Mouse (Mus musculus) heart, embryonic 12.5 days (tissue): ENCODE measurements at regions not wholly inside any gene's neighbourhood (a gene's known extent, or its start where the extent isn't known, plus 50 kb on each side); places are given as distances from the start of the nearest gene placed in this dataset.

Experiments used
- ATAC-seq: fragments of 200-750 bp; cut with Nextera tagmentation; 2 replicates; pipeline ENCODE4 v1.8.0; 2017; ENCODE audit warnings: moderate TSS enrichment, moderate library complexity; ENCODE audit not compliant: insufficient number of reproducible peaks, low FRiP score
- H3K27ac ChIP-seq: fragments of 300-500 bp; sonication (generic); 2 replicates; pipeline ENCODE4 v1.5.1; 2016; ENCODE audit warnings: mild to moderate bottlenecking, moderate library complexity; ENCODE audit not compliant: poor library complexity, severe bottlenecking
- H3K27me3 ChIP-seq: fragments of 300-500 bp; sonication (generic); replicated peaks from 2 replicates; pipeline ENCODE4 v1.6.1; 2016; ENCODE audit warnings: mild to moderate bottlenecking, moderate library complexity
- H3K36me3 ChIP-seq: fragments of 300-500 bp; sonication (generic); 2 replicates; pipeline ENCODE4 v1.6.1; 2016; ENCODE audit warnings: mild to moderate bottlenecking, moderate library complexity
- H3K4me1 ChIP-seq: fragments of 300-500 bp; sonication (generic); replicated peaks from 2 replicates; pipeline ENCODE4 v1.6.1; 2016; ENCODE audit warnings: mild to moderate bottlenecking
- H3K4me2 ChIP-seq: fragments of 300-500 bp; sonication (generic); 2 replicates; pipeline ENCODE4 v1.6.1; 2016; ENCODE audit warnings: mild to moderate bottlenecking, moderate library complexity
- H3K4me3 ChIP-seq: fragments of 300-500 bp; sonication (generic); 2 replicates; pipeline ENCODE4 v1.5.1; 2016; ENCODE audit warnings: mild to moderate bottlenecking
- H3K9ac ChIP-seq: fragments of 300-500 bp; sonication (generic); 2 replicates; pipeline ENCODE4 v1.6.1; 2016; ENCODE audit warnings: mild to moderate bottlenecking, moderate library complexity
- H3K9me3 ChIP-seq: fragments of 300-500 bp; sonication (generic); replicated peaks from 2 replicates; pipeline ENCODE4 v1.6.1; 2016; ENCODE audit warnings: mild to moderate bottlenecking, moderate library complexity
- WGBS: fragments of 180-500 bp; shearing (Covaris S2); methylation state at CpG from one replicate; pipeline ENCODE4 v1.1.7; 2016; 5-methylcytosine and 5-hydroxymethylcytosine counted together

DNA sequence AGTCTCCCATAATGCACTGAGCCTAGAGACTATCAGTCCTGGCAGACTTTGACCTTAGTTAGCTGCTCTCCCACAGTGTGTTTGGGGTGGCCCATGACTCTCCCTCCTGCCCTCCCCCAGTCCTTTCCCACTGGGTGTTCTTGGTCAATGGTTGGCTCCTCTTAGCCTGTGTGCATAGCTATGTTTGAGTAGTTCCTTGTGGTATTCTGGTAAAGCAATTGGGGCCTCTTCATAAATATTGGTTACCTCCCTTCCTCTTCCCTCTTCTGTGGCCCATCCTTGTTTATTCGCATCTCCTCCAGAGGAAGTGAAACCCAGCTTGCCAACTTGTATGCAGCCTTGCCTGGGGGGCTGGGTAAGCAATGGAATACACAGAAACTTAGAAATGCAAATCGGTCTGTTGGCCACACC lies 74.0 kb downstream of the Zfp706 start:
- Histone ChIP-seq H3K9me3 (0 out of 2 replicates have a peak, but pooled peaks cover 3% of the 10 kb centered on the region), H3K27me3 (no peaks in the 10 kb centered on the region), H3K27ac (no peak overlapping the region), H3K4me2 (no peak overlapping the region), H3K4me3 (no peak overlapping the region), H3K36me3 (no peaks in the 10 kb centered on the region), H3K4me1 (peaks cover 26% of the 10 kb centered on the region), H3K9ac (no peak overlapping the region)
- ATAC-seq = no peak
- 82% methylated on average over 2 of the region's 2 CpGs for WGBS

DNA sequence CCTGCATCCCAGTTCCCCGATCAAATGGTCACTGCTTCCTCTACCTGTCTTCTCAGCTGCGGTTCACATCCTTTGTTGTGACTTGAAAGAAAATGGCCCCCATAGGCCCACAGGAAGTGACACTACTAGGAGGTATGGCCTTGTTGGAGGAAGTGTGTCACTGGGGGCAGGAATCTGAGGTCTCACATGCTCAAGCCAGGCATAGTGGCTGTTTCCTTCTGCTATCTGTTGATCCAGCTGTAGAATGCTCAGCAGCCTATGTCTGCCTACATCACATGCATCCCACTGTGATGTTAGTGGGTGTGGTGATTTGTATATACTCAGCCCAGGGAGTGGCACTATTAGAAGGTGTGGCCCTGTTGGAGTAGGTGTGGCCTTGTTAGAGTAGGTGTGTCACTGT lies 76.1 kb downstream of the Zfp706 start:
- Histone ChIP-seq H3K36me3 (no peaks in the 10 kb centered on the region), H3K9ac (no peak overlapping the region), H3K4me3 (no peak overlapping the region), H3K4me2 (no peak overlapping the region), H3K9me3 (0 out of 2 replicates have a peak, but pooled peaks cover 3% of the 10 kb centered on the region), H3K4me1 (peaks cover 7% of the 10 kb centered on the region), H3K27me3 (no peaks in the 10 kb centered on the region), H3K27ac (no peak overlapping the region)
- 80% methylated on average over 2 of the region's 2 CpGs for WGBS
- ATAC-seq = no peak

- no peak for ATAC-seq
- Histone ChIP-seq H3K9me3 (0 out of 2 replicates have a peak, but pooled peaks cover 3% of the 10 kb centered on the region), H3K4me3 (no peak overlapping the region), H3K27ac (no peak overlapping the region), H3K4me2 (no peak overlapping the region), H3K4me1 (peaks cover 4% of the 10 kb centered on the region), H3K36me3 (no peaks in the 10 kb centered on the region), H3K27me3 (no peaks in the 10 kb centered on the region), H3K9ac (no peak overlapping the region)
- WGBS = 87% methylated on average over 6 of the region's 6 CpGs
Observed at GRCm38 (mm10) chr15:36930433-36930832, 77.1 kb downstream of the Zfp706 start.

- ATAC-seq = no peak
- 59% methylated on average over 2 of the region's 2 CpGs for WGBS
Observed at GRCm38 (mm10) chr15:36929786-36930185, 77.8 kb downstream of the Zfp706 start.

GRCm38 (mm10) chr15:36929088-36929487 lies 78.5 kb downstream of the Zfp706 start:
- H3K4me1 ChIP-seq = peaks cover 8% of the 10 kb centered on the region
- WGBS = 86% methylated on average over 3 of the region's 3 CpGs

More at GRCm38 (mm10) chr15:36929786-36930185, 77.8 kb downstream of the Zfp706 start:
- Histone ChIP-seq H3K4me2 (no peak overlapping the region), H3K4me1 (peaks cover under 1% of the 10 kb centered on the region; the same call in 1 of the 2 replicates), H3K27me3 (no peaks in the 10 kb centered on the region), H3K9me3 (0 out of 2 replicates have a peak, but pooled peaks cover 3% of the 10 kb centered on the region), H3K9ac (no peak overlapping the region), H3K4me3 (no peak overlapping the region), H3K27ac (no peak overlapping the region), H3K36me3 (no peaks in the 10 kb centered on the region)

GRCm38 (mm10) chr15:36928678-36929077 lies 78.9 kb downstream of the Zfp706 start:
- Histone ChIP-seq H3K9me3 (0 out of 2 replicates have a peak, but pooled peaks cover 3% of the 10 kb centered on the region), H3K27me3 (no peaks in the 10 kb centered on the region), H3K4me1 (peaks cover 11% of the 10 kb centered on the region), H3K4me3 (no peak overlapping the region), H3K9ac (no peak overlapping the region), H3K4me2 (no peak overlapping the region), H3K36me3 (no peaks in the 10 kb centered on the region), H3K27ac (no peak overlapping the region)
- no peak for ATAC-seq
- WGBS = over 99% methylated on average over 4 of the region's 4 CpGs

More at GRCm38 (mm10) chr15:36929088-36929487, 78.5 kb downstream of the Zfp706 start:
- Histone ChIP-seq H3K9ac (no peak overlapping the region), H3K9me3 (0 out of 2 replicates have a peak, but pooled peaks cover 3% of the 10 kb centered on the region), H3K27me3 (no peaks in the 10 kb centered on the region), H3K4me2 (no peak overlapping the region), H3K4me3 (no peak overlapping the region), H3K36me3 (no peaks in the 10 kb centered on the region), H3K27ac (no peak overlapping the region)
- ATAC-seq = no peak

- H3K9ac ChIP-seq = no peak overlapping the region
- 88% methylated on average over 5 of the region's 5 CpGs for WGBS
- no peak overlapping the region for H3K4me2 ChIP-seq
- H3K36me3 ChIP-seq = no peaks in the 10 kb centered on the region
- H3K4me1 ChIP-seq = peaks cover 11% of the 10 kb centered on the region
- no peak overlapping the region for H3K4me3 ChIP-seq
- H3K9me3 ChIP-seq = 0 out of 2 replicates have a peak, but pooled peaks cover 3% of the 10 kb centered on the region
- H3K27ac ChIP-seq = no peak overlapping the region
- no peak for ATAC-seq
- H3K27me3 ChIP-seq = no peaks in the 10 kb centered on the region
Observed at GRCm38 (mm10) chr15:36927436-36927835, 80.1 kb downstream of the Zfp706 start.

- Histone ChIP-seq H3K9ac (no peak overlapping the region), H3K27ac (peak overlapping the region; percentile 52), H3K36me3 (no peaks in the 10 kb centered on the region), H3K4me3 (no peak overlapping the region), H3K27me3 (no peaks in the 10 kb centered on the region), H3K9me3 (no peaks in the 10 kb centered on the region), H3K4me2 (no peak overlapping the region), H3K4me1 (peaks cover 11% of the 10 kb centered on the region)
- 30% methylated on average over 6 of the region's 6 CpGs for WGBS
- peak; percentile 62; the same call in 1 of the 2 replicates for ATAC-seq
Observed at GRCm38 (mm10) chr15:36924171-36924570, 83.4 kb downstream of the Zfp706 start.

DNA sequence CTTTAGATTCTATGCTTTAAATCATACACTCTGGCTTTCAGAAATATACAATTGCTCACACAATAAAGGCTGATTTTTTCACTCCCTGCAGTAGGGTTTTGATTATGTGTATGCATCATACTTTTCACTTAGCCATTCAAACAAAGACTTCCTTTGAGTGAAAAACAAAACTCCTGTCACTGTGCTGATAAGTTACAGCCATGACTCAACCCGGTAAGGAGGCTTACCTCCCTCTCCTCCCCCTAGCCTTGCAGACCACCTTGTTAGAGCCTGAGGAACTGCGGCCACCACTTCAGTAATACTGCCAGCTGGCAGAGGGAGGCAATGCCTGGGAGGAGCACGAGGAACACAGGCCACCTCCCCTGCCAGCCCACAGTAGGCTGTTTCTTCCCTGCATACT lies 86.2 kb downstream of the Zfp706 start:
- 30% methylated on average over 3 of the region's 3 CpGs for WGBS
- no peaks in the 10 kb centered on the region for H3K9me3 ChIP-seq
- H3K36me3 ChIP-seq = no peaks in the 10 kb centered on the region
- H3K4me2 ChIP-seq = no peak overlapping the region
- ATAC-seq = no peak
- no peak overlapping the region for H3K9ac ChIP-seq
- H3K27me3 ChIP-seq = no peaks in the 10 kb centered on the region
- H3K4me1 ChIP-seq = peaks cover 34% of the 10 kb centered on the region
- H3K4me3 ChIP-seq = no peak overlapping the region
- H3K27ac ChIP-seq = no peak overlapping the region

- Histone ChIP-seq H3K27ac (no peak overlapping the region), H3K4me2 (no peak overlapping the region), H3K9ac (no peak overlapping the region), H3K4me1 (peaks cover 34% of the 10 kb centered on the region), H3K9me3 (no peaks in the 10 kb centered on the region), H3K27me3 (no peaks in the 10 kb centered on the region), H3K36me3 (no peaks in the 10 kb centered on the region), H3K4me3 (no peak overlapping the region)
- no peak for ATAC-seq
Observed at GRCm38 (mm10) chr15:36920886-36921285, 86.7 kb downstream of the Zfp706 start.

- Histone ChIP-seq H3K9me3 (no peaks in the 10 kb centered on the region), H3K27me3 (no peaks in the 10 kb centered on the region), H3K4me1 (peaks cover 33% of the 10 kb centered on the region), H3K27ac (no peak overlapping the region), H3K9ac (no peak overlapping the region), H3K36me3 (no peaks in the 10 kb centered on the region), H3K4me3 (no peak overlapping the region), H3K4me2 (no peak overlapping the region)
- 83% methylated on average over 5 of the region's 5 CpGs for WGBS
- no peak for ATAC-seq
Observed at GRCm38 (mm10) chr15:36919704-36920103, 87.9 kb downstream of the Zfp706 start.

- H3K27ac ChIP-seq = no peak overlapping the region
- H3K4me2 ChIP-seq = no peak overlapping the region
- no peaks in the 10 kb centered on the region for H3K27me3 ChIP-seq
- H3K36me3 ChIP-seq = no peaks in the 10 kb centered on the region
- H3K4me1 ChIP-seq = peaks cover 28% of the 10 kb centered on the region
- 92% methylated on average over 4 of the region's 4 CpGs for WGBS
- H3K4me3 ChIP-seq = no peak overlapping the region
- H3K9me3 ChIP-seq = no peaks in the 10 kb centered on the region
- no peak overlapping the region for H3K9ac ChIP-seq
- no peak for ATAC-seq
Observed at GRCm38 (mm10) chr15:36919209-36919608, 88.4 kb downstream of the Zfp706 start.
